Mouse (Mus musculus) gastrocnemius, adult 2 months (tissue): ENCODE data around the gene Alppl2. TPM values are rescaled to one million over a fixed set of nuclear protein-coding genes. Genes with fewer than 3 reads are reported as not detected.
A peak's percentile ranks its signal among the peaks of the same experiment; 100 is the strongest.

Experiments
- DNase-seq: peaks from one replicate; pipeline ENCODE4 v3.0.0; 2022
- H3K27ac ChIP-seq: fragments of 200-600 bp; 2 replicates; pipeline ENCODE4 v1.8.1; 2022; ENCODE audit warnings: mild to moderate bottlenecking
- H3K4me3 ChIP-seq: fragments of 200-600 bp; 2 replicates; pipeline ENCODE4 v1.8.1; 2022; ENCODE audit warnings: mild to moderate bottlenecking, moderate library complexity
- CTCF ChIP-seq: fragments of 200-600 bp; IDR thresholded peaks from 2 replicates; pipeline ENCODE4 v1.8.1; 2022; ENCODE audit warnings: antibody characterized with exemption, mild to moderate bottlenecking, moderate library complexity
- intact Hi-C: fragments of 180-260 bp; cut with DNase I; formaldehyde crosslinking; loops from one replicate; pipeline ENCODE4 v1.15.1; 2025
- long read RNA-seq, 2 experiments: library from polyadenylated mRNA; stranded (forward); transcript quantifications; one replicate each; pipeline ENCODE4 v2.0.0; 2021
- total RNA-seq, 2 experiments: library from RNA; stranded (reverse); gene quantifications; 2 replicates each; pipeline ENCODE4 v1.2.3; 2021

Alppl2 gene
- not detected for total RNA-seq
- long read RNA-seq, experiment 1: 0 reads
- long read RNA-seq, experiment 2: 0 reads

GRCm38 (mm10) chr1:87089828-87090227, at the start of gene Alppl2:
Gene Alppl2, minus strand, starts transcription at chr1:87089928.
- Histone ChIP-seq H3K27ac (no peak within 1 kb of the TSS), H3K4me3 (no peak within 1 kb of the TSS)
- no peak for DNase-seq
- intact Hi-C loops: no loop called here
- TF ChIP-seq CTCF: no peak

- Histone ChIP-seq H3K4me3 (no peak overlapping the region), H3K27ac (no peak overlapping the region)
- intact Hi-C loops: no loop called here
- TF ChIP-seq CTCF: no peak
- DNase-seq: no peak
Observed at GRCm38 (mm10) chr1:87131803-87132202, 42.1 kb upstream of the Alppl2 start.

- no peak for TF ChIP-seq CTCF
- H3K27ac ChIP-seq: no peak overlapping the region
- peak overlapping the region; percentile 34 for H3K4me3 ChIP-seq
- no peak for DNase-seq
- intact Hi-C loops: no loop called here
Observed at GRCm38 (mm10) chr1:87127206-87128030, 37.7 kb upstream of the Alppl2 start.

GRCm38 (mm10) chr1:87124673-87125072, 34.9 kb upstream of the Alppl2 start, which contains the start of gene Akp3:
Gene Akp3, plus strand, starts transcription at chr1:87124973.
- TF ChIP-seq CTCF: no peak
- intact Hi-C loops: no loop called here

GRCm38 (mm10) chr1:87114784-87115183, 25.1 kb upstream of the Alppl2 start:
- intact Hi-C loops: no loop called here
- no peak for TF ChIP-seq CTCF
- Histone ChIP-seq H3K4me3 (no peak overlapping the region), H3K27ac (no peak overlapping the region)
- no peak for DNase-seq

More at GRCm38 (mm10) chr1:87124673-87125072, 34.9 kb upstream of the Alppl2 start, which contains the start of gene Akp3:
- DNase-seq: no peak
- no peak within 1 kb of the TSS for H3K4me3 ChIP-seq
- H3K27ac ChIP-seq: no peak within 1 kb of the TSS

GRCm38 (mm10) chr1:87111719-87112354, 22.1 kb upstream of the Alppl2 start:
- H3K4me3 ChIP-seq: no peak overlapping the region
- peak; percentile 57 for TF ChIP-seq CTCF
- peak; percentile 61 for DNase-seq
- H3K27ac ChIP-seq: no peak overlapping the region
- intact Hi-C loops: no loop called here

- DNase-seq: no peak
- no peak for TF ChIP-seq CTCF
- intact Hi-C loops: no loop called here
- no peak overlapping the region for H3K4me3 ChIP-seq
- no peak overlapping the region for H3K27ac ChIP-seq
Observed at GRCm38 (mm10) chr1:87108564-87108963, 18.8 kb upstream of the Alppl2 start.

- Histone ChIP-seq H3K4me3 (no peak overlapping the region), H3K27ac (no peak overlapping the region)
- intact Hi-C loops: no loop called here
- DNase-seq: no peak
- TF ChIP-seq CTCF: no peak
Observed at GRCm38 (mm10) chr1:87106536-87106935, 16.8 kb upstream of the Alppl2 start.

GRCm38 (mm10) chr1:87103936-87104335, 14.2 kb upstream of the Alppl2 start:
- intact Hi-C loops: no loop called here
- no peak for TF ChIP-seq CTCF

GRCm38 (mm10) chr1:87102114-87102513, 12.4 kb upstream of the Alppl2 start:
- Histone ChIP-seq H3K4me3 (no peak overlapping the region), H3K27ac (no peak overlapping the region)
- no peak for DNase-seq
- no peak for TF ChIP-seq CTCF
- intact Hi-C loops: no loop called here

More at GRCm38 (mm10) chr1:87103936-87104335, 14.2 kb upstream of the Alppl2 start:
- no peak overlapping the region for H3K27ac ChIP-seq
- H3K4me3 ChIP-seq: no peak overlapping the region
- no peak for DNase-seq

- no peak for TF ChIP-seq CTCF
- DNase-seq: no peak
- Histone ChIP-seq H3K27ac (no peak within 1 kb of the TSS), H3K4me3 (no peak within 1 kb of the TSS)
- intact Hi-C loops: no loop called here
Observed at GRCm38 (mm10) chr1:87101411-87101810, 11.7 kb upstream of the Alppl2 start, which contains the start of gene Alpi. Gene Alpi, minus strand, starts transcription at chr1:87101606.

GRCm38 (mm10) chr1:87098358-87098975, 8.7 kb upstream of the Alppl2 start:
- intact Hi-C loops: loop anchor here (2.0 kb wide), 1 partner anchor 88 kb away; no protein-coding TSS in a partner anchor
- Histone ChIP-seq H3K27ac (no peak overlapping the region), H3K4me3 (no peak overlapping the region)
- DNase-seq: peak; percentile 81
- peak; percentile 83 for TF ChIP-seq CTCF

- Histone ChIP-seq H3K4me3 (no peak overlapping the region), H3K27ac (no peak overlapping the region)
- no peak for TF ChIP-seq CTCF
- intact Hi-C loops: no loop called here
- no peak for DNase-seq
Observed at GRCm38 (mm10) chr1:87095642-87096041, 5.9 kb upstream of the Alppl2 start.
